Mouse (Mus musculus) testis, adult 2 months (tissue): ENCODE measurements around the gene Slc32a1.

ENCODE experiments used
- CTCF ChIP-seq: fragments of 200-500 bp; IDR thresholded peaks from 2 replicates; pipeline ENCODE4 v1.5.1; 2012; ENCODE audit warnings: low read depth, mild to moderate bottlenecking, inconsistent platforms, low read length, moderate library complexity; ENCODE audit not compliant: control insufficient read depth, insufficient read depth, insufficient replicate concordance
- POLR2A ChIP-seq: fragments of 200-500 bp; IDR thresholded peaks from 2 replicates; pipeline ENCODE4 v1.6.1; 2012; ENCODE audit warnings: low read depth, mild to moderate bottlenecking, inconsistent platforms, low read length, moderate library complexity; ENCODE audit not compliant: control insufficient read depth

GRCm38 (mm10) chr2:158615702-158616101 lies 5.1 kb downstream of the Slc32a1 start:
- TF ChIP-seq CTCF, result no peak
- no peak for TF ChIP-seq POLR2A
